Mouse (Mus musculus) midbrain, embryonic 11.5 days (tissue): ENCODE results near the gene Psmb6. TPM values are rescaled to one million over a fixed set of nuclear protein-coding genes. Genes with fewer than 3 reads are reported as not detected.
A peak's percentile ranks its signal among the peaks of the same experiment; 100 is the strongest.

Experiments used
- ATAC-seq: fragments of 200-750 bp; cut with Nextera tagmentation; 2 replicates; pipeline ENCODE4 v1.8.0; 2017; ENCODE audit warnings: moderate TSS enrichment, moderate library complexity; ENCODE audit not compliant: low FRiP score
- DNase-seq: peaks from one replicate; pipeline ENCODE4 v3.0.0; 2015; ENCODE audit warnings: low spot score; ENCODE audit errors: missing footprints
- H3K27ac ChIP-seq: fragments of 300-500 bp; sonication (generic); 2 replicates; pipeline ENCODE4 v1.5.1; 2014; ENCODE audit warnings: low read depth, low read length
- H3K27me3 ChIP-seq: fragments of 300-500 bp; sonication (generic); 2 replicates; pipeline ENCODE4 v1.6.1; 2014; ENCODE audit warnings: mild to moderate bottlenecking, low read length, moderate library complexity, mixed read lengths; ENCODE audit not compliant: control insufficient read depth, insufficient read depth
- H3K36me3 ChIP-seq: fragments of 300-500 bp; sonication (generic); 2 replicates; pipeline ENCODE4 v1.6.1; 2014; ENCODE audit warnings: mild to moderate bottlenecking, low read length, moderate library complexity, mixed read lengths; ENCODE audit not compliant: control insufficient read depth, insufficient read depth
- H3K4me1 ChIP-seq: fragments of 300-500 bp; sonication (generic); 2 replicates; pipeline ENCODE4 v1.6.1; 2014; ENCODE audit warnings: low read length; ENCODE audit not compliant: control insufficient read depth, insufficient read depth
- H3K4me2 ChIP-seq: fragments of 300-500 bp; sonication (generic); 2 replicates; pipeline ENCODE4 v1.6.1; 2014; ENCODE audit warnings: mild to moderate bottlenecking, moderate library complexity
- H3K4me3 ChIP-seq: fragments of 300-500 bp; sonication (generic); 2 replicates; pipeline ENCODE4 v1.5.1; 2014; ENCODE audit warnings: low read depth, low read length
- H3K9ac ChIP-seq: fragments of 300-500 bp; sonication (generic); 2 replicates; pipeline ENCODE4 v1.6.1; 2014; ENCODE audit warnings: low read length
- H3K9me3 ChIP-seq: fragments of 300-500 bp; sonication (generic); 2 replicates; pipeline ENCODE4 v1.6.1; 2016; ENCODE audit warnings: low read length; ENCODE audit not compliant: control insufficient read depth
- WGBS: fragments of 180-500 bp; shearing (Covaris S2); extraction: QIAGEN DNeasy Blood & Tissue Kit; methylation state at CpG from one replicate; pipeline ENCODE4 v1.1.7; 2014; 5-methylcytosine and 5-hydroxymethylcytosine counted together
- polyA plus RNA-seq: library from polyadenylated mRNA; unstranded; fragments of >200 nt; fragmentation: Nextera tagmentation; extraction: Ambion mirVana; gene quantifications from 2 replicates; pipeline ENCODE4 v1.2.1, GENCODE M21; 2014

The Psmb6 gene
- polyA plus RNA-seq, 1 experiment from 2014 or later, result 909 TPM

DNA sequence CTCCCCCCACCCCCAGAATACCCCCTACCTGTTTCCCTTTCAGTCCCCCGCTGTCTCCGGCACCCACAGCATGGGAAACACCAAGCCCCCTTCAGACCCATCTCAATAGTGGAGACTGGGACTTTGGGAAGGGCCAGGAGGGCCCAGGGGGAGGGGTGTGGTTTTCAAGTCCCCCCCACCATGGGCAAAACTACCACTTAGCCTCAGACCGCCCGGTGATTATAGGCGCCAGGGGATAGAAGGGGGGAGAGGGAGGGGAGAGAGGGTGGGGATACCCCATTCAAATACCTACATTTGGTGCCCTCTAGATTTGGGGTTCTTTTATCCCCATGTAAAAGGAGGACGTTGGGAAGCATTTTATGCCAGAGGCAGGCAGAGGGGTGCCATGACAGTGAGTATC is 7.7 kb downstream of the Psmb6 start, which contains the start of gene Gm40193:
Gene Gm40193 (minus strand): TSS at position 101 of the 400 bp plus-strand sequence.
- no peak for DNase-seq

DNA sequence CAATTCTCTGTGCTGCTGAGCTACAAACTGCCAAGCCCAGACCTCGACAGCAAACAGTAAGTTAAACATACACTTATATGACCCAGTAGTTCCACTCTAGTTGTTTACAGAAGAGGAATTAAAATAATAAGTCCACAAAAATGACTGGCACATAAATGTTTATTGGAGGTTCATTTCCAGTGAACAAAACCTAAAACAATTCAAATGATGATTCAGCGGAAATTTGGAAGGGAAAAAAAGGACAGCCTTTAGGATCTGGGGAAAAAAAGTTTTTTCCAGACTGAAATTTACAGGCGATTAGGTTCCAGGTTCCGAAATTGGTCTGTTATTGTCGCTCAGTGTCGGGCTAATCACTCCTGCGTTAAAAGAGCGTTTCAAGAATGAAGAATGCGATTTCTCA is 14.3 kb downstream of the Psmb6 start:
- H3K4me2 ChIP-seq, result peak overlapping the region; percentile 82
- DNase-seq (no peak), ATAC-seq (no peak)
- 26% methylated on average over 9 of the region's 9 CpGs for WGBS
- no peak overlapping the region for H3K27ac ChIP-seq
- H3K27me3 ChIP-seq, result peaks cover 13% of the 10 kb centered on the region
- 0 out of 2 replicates have a peak, but pooled peaks cover 3% of the 10 kb centered on the region for H3K4me1 ChIP-seq
- no peaks in the 10 kb centered on the region for H3K9me3 ChIP-seq
- H3K36me3 ChIP-seq, result no peaks in the 10 kb centered on the region
- no peak overlapping the region; the same call in 1 of the 2 replicates for H3K9ac ChIP-seq
- peak overlapping the region; percentile 45 for H3K4me3 ChIP-seq

More for the DNA sequence above, 7.7 kb downstream of the Psmb6 start, which contains the start of gene Gm40193:
- no peak within 1 kb of the TSS for H3K9ac ChIP-seq
- H3K27ac ChIP-seq, result no peak within 1 kb of the TSS
- H3K27me3 ChIP-seq, result no peaks in the 10 kb centered on the region
- no peak within 1 kb of the TSS for H3K4me2 ChIP-seq
- H3K4me1 ChIP-seq, result no peaks in the 10 kb centered on the region
- peaks cover 5% of the 10 kb centered on the region; the same call in 1 of the 2 replicates for H3K36me3 ChIP-seq
- WGBS, result 79% methylated on average over 6 of the region's 6 CpGs
- H3K9me3 ChIP-seq, result no peaks in the 10 kb centered on the region
- no peak for ATAC-seq
- H3K4me3 ChIP-seq, result no peak within 1 kb of the TSS

DNA sequence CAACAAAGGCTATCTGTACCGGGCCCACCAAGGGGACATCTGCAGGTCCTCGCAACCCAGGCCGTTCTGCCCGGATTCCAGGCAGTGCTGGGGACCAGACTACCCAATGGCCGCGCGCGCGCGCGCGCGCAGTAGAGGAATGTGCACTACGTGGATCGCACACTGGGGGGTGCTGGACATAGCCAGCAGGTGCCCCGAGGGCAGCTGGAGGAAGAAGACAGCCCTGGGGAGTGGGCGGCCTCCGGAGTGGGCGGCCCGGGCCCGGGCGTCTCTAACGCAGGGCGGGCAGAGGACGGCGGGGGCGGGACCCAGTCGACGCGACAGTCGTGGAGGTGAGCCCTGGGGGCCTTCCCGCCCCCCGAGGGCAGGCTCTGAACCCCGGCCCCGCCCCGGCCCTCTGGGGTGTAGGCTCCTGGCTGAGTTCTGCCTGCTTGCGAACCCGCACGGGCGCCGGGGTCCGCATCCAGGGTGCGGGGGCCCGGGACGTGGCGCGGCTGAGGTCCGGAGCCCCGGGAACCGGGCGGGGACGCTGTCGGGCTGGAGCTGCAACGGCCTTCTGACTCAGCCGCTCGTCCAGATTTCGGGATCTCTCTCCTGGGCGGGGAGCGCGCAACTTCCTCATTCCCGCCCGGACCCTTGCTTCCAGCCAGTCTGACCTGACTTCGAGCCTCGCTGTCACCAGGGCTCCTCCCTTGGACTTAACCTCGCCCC is 14.9 kb downstream of the Psmb6 start, which contains the start of gene Pld2:
Gene Pld2 (plus strand): TSS at position 188 of the 711 bp plus-strand sequence.
- ATAC-seq, result peak; percentile 89
- Histone ChIP-seq H3K9me3 (no peaks in the 10 kb centered on the region), H3K4me1 (0 out of 2 replicates have a peak, but pooled peaks cover 3% of the 10 kb centered on the region), H3K4me2 (peak within 1 kb of the TSS; percentile 82), H3K4me3 (peak within 1 kb of the TSS; percentile 45), H3K9ac (peak within 1 kb of the TSS; percentile 68), H3K27ac (no peak within 1 kb of the TSS), H3K36me3 (no peaks in the 10 kb centered on the region), H3K27me3 (peaks cover 13% of the 10 kb centered on the region)
- WGBS, result under 1% methylated on average over 65 of the region's 65 CpGs
- peak; percentile 99 for DNase-seq

DNA sequence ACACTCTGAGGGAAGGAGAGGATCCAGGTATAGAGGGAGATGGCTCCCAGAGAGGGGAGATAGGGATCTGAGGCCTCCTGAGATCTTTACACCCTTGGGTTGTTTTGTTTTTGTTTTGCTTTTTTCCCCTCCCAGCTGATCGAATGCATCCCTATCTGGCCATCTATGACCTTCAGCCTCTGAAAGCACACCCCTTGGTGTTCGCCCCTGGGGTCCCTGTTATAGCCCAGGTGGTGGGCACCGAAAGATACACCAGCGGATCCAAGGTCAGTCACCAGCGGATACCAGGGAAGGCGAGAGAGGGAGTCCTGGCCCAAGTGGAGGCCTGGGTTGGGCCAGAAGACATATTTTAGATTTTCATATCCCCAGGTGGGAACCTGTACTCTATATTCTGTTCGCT is 15.8 kb downstream of the Psmb6 start:
- Histone ChIP-seq H3K4me3 (no peak overlapping the region), H3K27ac (no peak overlapping the region), H3K27me3 (peaks cover 13% of the 10 kb centered on the region), H3K9ac (no peak overlapping the region), H3K4me2 (peak overlapping the region; percentile 82), H3K4me1 (0 out of 2 replicates have a peak, but pooled peaks cover 3% of the 10 kb centered on the region), H3K36me3 (no peaks in the 10 kb centered on the region), H3K9me3 (no peaks in the 10 kb centered on the region)
- WGBS, result 84% methylated on average over 7 of the region's 7 CpGs
- DNase-seq (no peak), ATAC-seq (no peak)

DNA sequence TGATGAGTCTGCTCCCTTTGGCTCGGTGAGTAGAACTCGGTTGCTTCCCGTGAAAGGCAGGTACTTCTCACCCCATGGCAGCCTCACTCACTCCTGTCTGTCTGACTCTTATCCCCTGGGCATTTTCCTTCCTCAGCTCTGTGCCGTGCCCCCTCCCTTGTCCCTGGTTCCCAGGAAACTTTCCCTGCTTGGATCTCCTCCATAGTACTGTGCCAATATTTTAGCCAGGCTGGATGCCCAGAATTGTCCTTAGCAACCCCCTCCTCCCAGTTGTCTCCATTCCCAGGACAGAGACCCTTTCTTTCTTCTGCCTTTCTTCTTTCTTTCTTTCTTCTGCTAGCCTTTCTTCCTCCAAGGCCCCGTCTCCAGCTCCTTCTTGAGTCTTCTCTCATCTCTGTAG is 16.2 kb downstream of the Psmb6 start:
- H3K4me1 ChIP-seq, result 0 out of 2 replicates have a peak, but pooled peaks cover 3% of the 10 kb centered on the region
- no peak overlapping the region for H3K27ac ChIP-seq
- no peaks in the 10 kb centered on the region for H3K9me3 ChIP-seq
- H3K27me3 ChIP-seq, result peaks cover 13% of the 10 kb centered on the region
- WGBS, result 79% methylated on average over 5 of the region's 5 CpGs
- H3K4me3 ChIP-seq, result no peak overlapping the region
- no peak overlapping the region for H3K4me2 ChIP-seq
- no peak overlapping the region for H3K9ac ChIP-seq
- no peaks in the 10 kb centered on the region for H3K36me3 ChIP-seq
- DNase-seq (no peak), ATAC-seq (no peak)

DNA sequence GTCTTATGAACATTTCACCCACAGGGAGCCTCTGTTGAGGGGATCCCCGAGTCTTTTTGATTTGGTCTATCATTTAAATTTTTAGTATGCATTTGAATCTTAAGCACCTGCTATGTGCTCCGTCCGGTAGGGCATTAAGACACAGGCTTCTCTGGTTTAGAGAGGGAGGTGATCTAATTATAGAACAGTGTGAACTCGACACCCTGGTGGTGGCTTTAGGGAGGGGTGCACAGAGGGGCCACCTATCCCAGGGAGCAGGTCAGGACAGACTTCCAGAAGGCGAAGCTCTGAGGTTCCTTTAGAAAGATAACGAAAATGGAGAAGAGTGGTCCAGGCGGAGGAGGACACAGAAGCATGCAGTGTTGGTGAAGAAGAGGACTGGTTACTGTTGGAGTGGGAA is 19.3 kb downstream of the Psmb6 start:
- Histone ChIP-seq H3K9me3 (no peaks in the 10 kb centered on the region), H3K9ac (no peak overlapping the region), H3K27ac (no peak overlapping the region), H3K4me3 (no peak overlapping the region), H3K27me3 (peaks cover 13% of the 10 kb centered on the region), H3K4me1 (0 out of 2 replicates have a peak, but pooled peaks cover 3% of the 10 kb centered on the region), H3K36me3 (no peaks in the 10 kb centered on the region), H3K4me2 (no peak overlapping the region)
- WGBS, result 73% methylated on average over 7 of the region's 7 CpGs
- no peak for DNase-seq
- ATAC-seq, result no peak

DNA sequence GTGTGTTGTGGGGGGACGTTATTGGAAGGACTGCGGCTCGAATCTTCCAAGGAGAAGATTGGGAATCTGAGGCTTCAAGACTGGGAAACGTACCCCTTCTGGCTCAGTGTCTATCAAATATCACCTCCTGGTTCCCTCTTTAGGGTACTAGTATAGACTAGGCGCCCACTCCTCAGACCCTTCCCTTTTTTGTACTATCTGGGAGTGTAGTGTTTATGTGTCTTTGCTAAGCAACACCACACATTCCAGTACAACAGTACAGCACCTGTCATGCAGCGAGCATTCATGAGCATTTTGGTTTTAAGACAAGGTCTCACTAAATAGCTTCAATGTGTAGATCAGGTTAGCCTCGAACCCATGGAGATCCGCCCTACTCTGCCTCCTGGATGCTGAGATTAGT is 26.4 kb downstream of the Psmb6 start:
- H3K4me1 ChIP-seq, result no peaks in the 10 kb centered on the region
- ATAC-seq, result no peak
- DNase-seq, result peak; percentile 53
- no peak overlapping the region for H3K9ac ChIP-seq
- H3K4me3 ChIP-seq, result no peak overlapping the region
- H3K4me2 ChIP-seq, result no peak overlapping the region
- WGBS, result 91% methylated on average over 8 of the region's 8 CpGs
- no peaks in the 10 kb centered on the region for H3K9me3 ChIP-seq
- H3K36me3 ChIP-seq, result no peaks in the 10 kb centered on the region
- no peak overlapping the region for H3K27ac ChIP-seq
- H3K27me3 ChIP-seq, result no peaks in the 10 kb centered on the region

DNA sequence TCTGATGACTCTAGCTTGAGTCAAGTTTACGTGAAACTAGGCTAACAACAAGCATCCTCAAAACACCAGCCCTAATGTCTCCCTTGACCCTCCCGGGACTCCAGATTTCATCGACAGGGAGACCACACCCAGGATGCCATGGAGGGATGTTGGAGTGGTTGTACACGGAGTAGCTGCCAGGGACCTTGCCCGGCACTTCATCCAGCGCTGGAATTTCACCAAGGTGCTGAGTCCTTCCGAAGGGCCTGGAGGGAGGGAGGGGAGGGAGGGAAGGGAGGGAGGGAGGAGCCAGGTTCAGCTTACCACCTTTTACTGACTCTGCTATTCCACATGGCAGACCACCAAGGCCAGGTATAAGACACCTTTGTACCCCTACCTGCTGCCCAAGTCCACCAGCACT is 28.8 kb downstream of the Psmb6 start:
- Histone ChIP-seq H3K4me3 (no peak overlapping the region), H3K27me3 (no peaks in the 10 kb centered on the region), H3K9me3 (no peaks in the 10 kb centered on the region), H3K27ac (no peak overlapping the region), H3K9ac (no peak overlapping the region), H3K36me3 (no peaks in the 10 kb centered on the region), H3K4me1 (no peaks in the 10 kb centered on the region), H3K4me2 (no peak overlapping the region)
- ATAC-seq (no peak), DNase-seq (peak; percentile 73)
- WGBS, result 29% methylated on average over 6 of the region's 7 CpGs

DNA sequence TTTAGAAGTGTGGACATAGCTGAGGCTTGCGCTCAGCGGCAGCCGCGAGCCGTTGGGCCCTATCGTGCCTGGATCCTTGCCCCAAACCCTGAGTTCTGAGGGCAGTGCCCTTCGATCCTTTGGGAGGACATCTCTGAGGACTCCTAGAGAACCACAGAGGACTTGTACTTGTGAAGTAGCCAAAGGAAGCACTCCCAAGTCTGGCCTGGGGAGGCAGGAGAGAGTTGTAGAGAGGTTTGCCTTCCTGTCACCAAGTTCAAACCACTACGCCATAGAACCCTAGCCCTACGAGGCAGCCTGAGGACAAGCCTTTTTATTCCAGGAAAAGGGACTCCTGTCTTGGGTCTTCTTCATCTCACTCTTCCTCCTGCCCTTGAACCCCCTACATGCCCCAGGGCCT is 32.4 kb downstream of the Psmb6 start:
- Histone ChIP-seq H3K4me1 (peaks cover 3% of the 10 kb centered on the region; the same call in 1 of the 2 replicates), H3K36me3 (no peaks in the 10 kb centered on the region), H3K9ac (no peak overlapping the region), H3K4me2 (no peak overlapping the region), H3K4me3 (no peak overlapping the region), H3K9me3 (no peaks in the 10 kb centered on the region), H3K27ac (no peak overlapping the region), H3K27me3 (no peaks in the 10 kb centered on the region)
- ATAC-seq (no peak), DNase-seq (peak; percentile 67)
- WGBS, result 90% methylated on average over 9 of the region's 9 CpGs
